Mouse (Mus musculus): ENCODE data around the gene Tfap2a. TPM values are rescaled to one million over a fixed set of nuclear protein-coding genes. Genes with fewer than 3 reads are reported as not detected.

Tfap2a gene
- polyA plus RNA-seq, 1 experiment from 2014 or later: 13.4 TPM

DNA sequence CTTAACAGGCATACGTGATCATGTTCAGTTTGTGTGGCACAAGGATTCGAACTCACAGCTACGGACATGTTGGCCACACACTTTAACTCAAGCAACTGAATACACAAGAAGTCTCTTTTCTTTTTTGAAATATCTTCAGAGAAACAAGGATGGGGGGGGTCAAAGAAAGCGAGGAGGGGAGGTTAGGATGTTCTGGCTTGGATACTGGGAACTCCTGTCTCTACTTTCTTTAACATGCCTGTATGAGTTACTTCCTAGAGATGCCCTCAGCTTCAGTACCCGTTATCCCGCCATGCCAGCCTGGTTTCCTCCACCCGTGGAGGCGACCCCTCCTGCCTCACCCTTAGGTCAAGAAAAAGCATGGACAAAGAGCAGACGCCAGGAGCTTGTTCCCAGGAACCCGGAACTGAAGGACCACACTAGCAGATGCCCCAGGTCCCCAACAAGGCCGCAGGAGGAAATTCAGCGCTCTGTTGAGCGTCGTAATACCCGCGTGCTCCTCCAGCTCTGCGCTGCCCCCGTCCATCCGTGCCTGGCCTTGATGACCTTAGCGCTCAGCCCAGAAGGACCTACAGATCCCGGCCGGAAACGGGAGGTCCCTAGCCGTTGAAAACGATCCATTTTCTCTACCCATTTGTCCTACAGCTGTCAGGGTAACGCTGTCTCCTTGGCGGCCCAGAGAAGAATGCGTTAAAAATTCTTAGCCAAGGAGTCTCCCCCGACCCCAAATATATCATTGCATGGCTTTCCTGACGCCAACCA is 35.6 kb downstream of the Tfap2a start:
- H3K4me2 ChIP-seq (replicated peaks): no peak overlapping the region
- no peak for ATAC-seq (ENCODE audit: insufficient number of reproducible peaks, low FRiP score, low TSS enrichment, low read depth)
- no peak overlapping the region for H3K9ac ChIP-seq
- H3K9me3 ChIP-seq (replicated peaks): no peaks in the 10 kb centered on the region
- no peak overlapping the region for H3K4me3 ChIP-seq (replicated peaks)
- no peaks in the 10 kb centered on the region for H3K36me3 ChIP-seq
- H3K27me3 ChIP-seq: peaks cover 76% of the 10 kb centered on the region
- H3K27ac ChIP-seq (replicated peaks): no peak overlapping the region
- peaks cover 27% of the 10 kb centered on the region for H3K4me1 ChIP-seq
- 22% methylated on average over 30 of the region's 30 CpGs for WGBS

GRCm38 (mm10) chr13:40701691-40702090 is 36.5 kb downstream of the Tfap2a start:
- 7% methylated on average over 12 of the region's 12 CpGs for WGBS
- Histone ChIP-seq H3K9ac (no peak overlapping the region), H3K4me3 (replicated peaks) (no peak overlapping the region), H3K27me3 (peaks cover 67% of the 10 kb centered on the region), H3K27ac (replicated peaks) (no peak overlapping the region), H3K4me1 (peaks cover 27% of the 10 kb centered on the region), H3K4me2 (replicated peaks) (no peak overlapping the region), H3K36me3 (no peaks in the 10 kb centered on the region), H3K9me3 (replicated peaks) (no peaks in the 10 kb centered on the region)
- ATAC-seq (ENCODE audit: insufficient number of reproducible peaks, low FRiP score, low TSS enrichment, low read depth): no peak

DNA sequence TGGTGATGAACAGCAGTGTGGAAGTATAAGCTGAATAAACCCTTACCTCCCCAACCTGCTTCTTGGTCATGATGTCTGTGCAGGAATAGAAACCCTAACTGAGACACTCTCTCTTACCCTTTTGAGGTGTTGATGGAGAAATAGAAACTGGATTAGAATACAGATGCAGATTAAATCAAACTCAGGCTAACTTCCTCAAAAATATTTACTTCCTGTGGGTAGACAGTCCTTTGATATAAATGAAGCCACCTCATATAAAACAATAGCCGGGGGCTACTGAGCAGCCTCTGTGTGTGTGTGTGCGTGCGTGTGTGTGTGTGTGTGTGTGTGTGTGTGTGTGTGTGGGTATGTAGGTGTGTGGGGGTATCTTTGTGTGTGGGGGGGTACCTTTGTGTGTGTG is 52.4 kb downstream of the Tfap2a start:
- no peak overlapping the region for H3K9ac ChIP-seq
- no peak for ATAC-seq (ENCODE audit: insufficient number of reproducible peaks, low FRiP score, low TSS enrichment, low read depth)
- no peaks in the 10 kb centered on the region for H3K9me3 ChIP-seq (replicated peaks)
- H3K36me3 ChIP-seq: no peaks in the 10 kb centered on the region
- 86% methylated on average over 3 of the region's 3 CpGs for WGBS
- no peak overlapping the region for H3K4me2 ChIP-seq (replicated peaks)
- no peaks in the 10 kb centered on the region for H3K4me1 ChIP-seq
- no peak overlapping the region for H3K27ac ChIP-seq (replicated peaks)
- no peak overlapping the region for H3K4me3 ChIP-seq (replicated peaks)
- H3K27me3 ChIP-seq: no peaks in the 10 kb centered on the region

- H3K4me2 ChIP-seq (replicated peaks): no peak overlapping the region
- no peaks in the 10 kb centered on the region for H3K36me3 ChIP-seq
- H3K9ac ChIP-seq: no peak overlapping the region
- H3K4me1 ChIP-seq: no peaks in the 10 kb centered on the region
- no peak overlapping the region for H3K27ac ChIP-seq (replicated peaks)
- peaks cover 6% of the 10 kb centered on the region; the same call in 1 of the 2 replicates for H3K27me3 ChIP-seq
- ATAC-seq (ENCODE audit: insufficient number of reproducible peaks, low FRiP score, low TSS enrichment, low read depth): no peak
- no peak overlapping the region for H3K4me3 ChIP-seq (replicated peaks)
- 34% methylated on average over 4 of the region's 4 CpGs for WGBS
- no peaks in the 10 kb centered on the region for H3K9me3 ChIP-seq (replicated peaks)
Observed at GRCm38 (mm10) chr13:40676730-40677129, 61.4 kb downstream of the Tfap2a start.

Other genes starting within 250 kb of the Tfap2a start
- gene Gcnt2, start 121.4 kb upstream of the Tfap2a start, polyA plus RNA-seq (2015; fragmentation: Nextera tagmentation; extraction: Ambion mirVana): 4.4 and 6.0 TPM in 2 replicates

All from embryonic facial prominence, embryonic 15.5 days (tissue).